Mouse (Mus musculus): ENCODE measurements around the gene Lonp2. TPM values are rescaled to one million over a fixed set of nuclear protein-coding genes. Genes with fewer than 3 reads are reported as not detected.
A peak's percentile ranks its signal among the peaks of the same experiment; 100 is the strongest.

The Lonp2 gene
- polyA plus RNA-seq, 1 experiment: 31.4 TPM

DNA sequence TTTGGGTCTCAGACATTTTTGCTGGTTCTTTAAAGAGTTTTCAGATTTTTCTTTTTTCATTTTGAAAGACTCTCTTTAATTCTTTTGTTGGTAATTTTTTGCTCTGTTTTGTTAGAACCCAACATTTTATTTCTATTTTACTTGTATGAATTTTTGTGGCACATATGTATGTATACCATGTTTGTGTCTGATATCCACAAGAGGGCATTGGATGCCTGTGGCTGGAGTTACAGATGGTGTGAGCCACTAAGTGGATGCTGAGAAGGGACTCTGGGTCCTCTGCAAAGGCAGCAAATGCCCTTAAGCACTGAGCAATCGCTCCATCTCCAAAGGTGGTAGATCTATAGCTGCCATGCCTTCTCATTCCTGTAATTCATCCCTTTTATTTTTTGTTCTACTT lies 30.7 kb downstream of the Lonp2 start:
- Histone ChIP-seq H3K27me3 (ENCODE audit: control insufficient read depth, insufficient read depth, insufficient read length) (no peaks in the 10 kb centered on the region), H3K36me3 (ENCODE audit: control insufficient read depth, insufficient read depth) (peaks cover 4% of the 10 kb centered on the region), H3K4me2 (ENCODE audit: low read depth) (no peak overlapping the region), H3K4me3 (no peak overlapping the region), H3K79me2 (ENCODE audit: control insufficient read depth, insufficient read depth) (no peaks in the 10 kb centered on the region), H3ac (ENCODE audit: control insufficient read depth, insufficient read length) (no peak overlapping the region)
- TF ChIP-seq REST (IDR thresholded peaks at IDR 0.05; ENCODE audit: insufficient read depth, insufficient read length): no peak
- TF ChIP-seq SRF (IDR thresholded peaks at IDR 0.05; ENCODE audit: control insufficient read depth, insufficient read length, low read depth): no peak

DNA sequence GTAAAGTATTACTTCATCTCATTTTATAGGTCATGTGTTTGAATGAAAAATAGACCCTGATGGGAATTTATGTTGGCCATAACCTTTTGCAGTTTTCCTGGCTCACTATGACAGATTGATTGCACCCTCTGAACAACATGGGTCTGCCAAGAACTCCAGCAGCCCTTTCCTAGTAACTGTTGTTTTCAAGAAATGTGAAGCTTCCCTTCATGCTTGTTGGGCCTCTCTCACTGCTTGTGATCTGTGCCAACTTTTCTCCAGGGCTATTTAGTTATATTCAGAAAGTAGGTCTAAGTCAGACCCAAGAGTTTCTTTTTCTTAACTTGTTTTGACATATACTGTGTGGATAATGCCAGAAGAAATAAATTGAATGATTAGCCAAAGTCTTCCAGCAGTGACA lies 44.9 kb downstream of the Lonp2 start:
- H3K36me3 ChIP-seq (ENCODE audit: control insufficient read depth, insufficient read depth): peaks cover 17% of the 10 kb centered on the region
- H3K79me2 ChIP-seq (ENCODE audit: control insufficient read depth, insufficient read depth): no peaks in the 10 kb centered on the region
- H3K4me2 ChIP-seq (ENCODE audit: low read depth): no peak overlapping the region
- H3ac ChIP-seq (ENCODE audit: control insufficient read depth, insufficient read length): no peak overlapping the region
- no peaks in the 10 kb centered on the region for H3K27me3 ChIP-seq (ENCODE audit: control insufficient read depth, insufficient read depth, insufficient read length)
- TF ChIP-seq MYOG (IDR thresholded peaks at IDR 0.05; ENCODE audit: control insufficient read depth in 1 of 3, insufficient read depth in 1 of 3, insufficient read length in 2 of 3, low read depth in 2 of 3) (no peak), REST (IDR thresholded peaks at IDR 0.05; ENCODE audit: insufficient read depth, insufficient read length) (no peak), POLR2A (IDR thresholded peaks at IDR 0.05; ENCODE audit: insufficient read length, low read depth) (no peak), MYOD1 (IDR thresholded peaks at IDR 0.05; ENCODE audit: control insufficient read depth in 1 of 3, insufficient read length in 2 of 3, low read depth in 2 of 3) (no peak), TCF12 (IDR thresholded peaks at IDR 0.05; ENCODE audit: insufficient read depth, poor library complexity, severe bottlenecking) (no peak), MAX (IDR thresholded peaks at IDR 0.05; ENCODE audit: low read depth) (no peak), USF1 (IDR thresholded peaks at IDR 0.05; ENCODE audit: low read depth) (no peak), SRF (IDR thresholded peaks at IDR 0.05; ENCODE audit: control insufficient read depth, insufficient read length, low read depth) (no peak), POLR2AphosphoS2 (IDR thresholded peaks at IDR 0.05; ENCODE audit: insufficient read length, low read depth) (no peak), E2F4 (IDR thresholded peaks at IDR 0.05; ENCODE audit: insufficient read depth) (no peak), TCF3 (IDR thresholded peaks at IDR 0.05; ENCODE audit: insufficient read length, low read depth) (no peak), CEBPB (IDR thresholded peaks at IDR 0.05; ENCODE audit: insufficient read depth, poor library complexity, severe bottlenecking) (no peak)
- no peak overlapping the region for H3K4me3 ChIP-seq

DNA sequence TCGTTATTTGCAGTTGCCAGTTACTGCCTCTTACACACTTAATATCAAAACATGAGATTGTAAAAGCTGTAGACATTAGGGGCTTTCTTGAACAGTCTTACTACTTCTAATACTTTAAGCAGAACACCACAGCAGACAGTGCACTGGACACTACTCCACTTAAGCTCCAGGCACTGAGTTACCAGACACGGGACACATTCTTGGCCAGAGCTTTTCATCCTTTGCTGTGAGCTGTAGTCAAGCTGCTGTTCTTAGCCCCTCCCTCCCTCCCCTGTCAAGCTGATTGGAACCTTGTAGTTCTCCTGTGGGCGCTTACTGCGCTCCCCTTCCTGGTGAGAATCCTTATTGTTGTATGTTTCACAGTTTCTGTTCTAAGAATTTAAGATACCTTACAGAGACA lies 45.4 kb downstream of the Lonp2 start:
- Histone ChIP-seq H3K79me2 (ENCODE audit: control insufficient read depth, insufficient read depth) (no peaks in the 10 kb centered on the region), H3K4me3 (no peak overlapping the region), H3ac (ENCODE audit: control insufficient read depth, insufficient read length) (no peak overlapping the region), H3K36me3 (ENCODE audit: control insufficient read depth, insufficient read depth) (peaks cover 21% of the 10 kb centered on the region), H3K27me3 (ENCODE audit: control insufficient read depth, insufficient read depth, insufficient read length) (no peaks in the 10 kb centered on the region), H3K4me2 (ENCODE audit: low read depth) (no peak overlapping the region)
- TF ChIP-seq CEBPB (IDR thresholded peaks at IDR 0.05; ENCODE audit: insufficient read depth, poor library complexity, severe bottlenecking) (no peak), POLR2A (IDR thresholded peaks at IDR 0.05; ENCODE audit: insufficient read length, low read depth) (no peak), MYOD1 (IDR thresholded peaks at IDR 0.05; ENCODE audit: control insufficient read depth in 1 of 3, insufficient read length in 2 of 3, low read depth in 2 of 3) (no peak), TCF12 (IDR thresholded peaks at IDR 0.05; ENCODE audit: insufficient read depth, poor library complexity, severe bottlenecking) (no peak), SRF (IDR thresholded peaks at IDR 0.05; ENCODE audit: control insufficient read depth, insufficient read length, low read depth) (no peak), POLR2AphosphoS2 (IDR thresholded peaks at IDR 0.05; ENCODE audit: insufficient read length, low read depth) (no peak), MYOG (IDR thresholded peaks at IDR 0.05; ENCODE audit: control insufficient read depth in 1 of 3, insufficient read depth in 1 of 3, insufficient read length in 2 of 3, low read depth in 2 of 3) (no peak), E2F4 (IDR thresholded peaks at IDR 0.05; ENCODE audit: insufficient read depth) (no peak), REST (IDR thresholded peaks at IDR 0.05; ENCODE audit: insufficient read depth, insufficient read length) (no peak), MAX (IDR thresholded peaks at IDR 0.05; ENCODE audit: low read depth) (no peak), TCF3 (IDR thresholded peaks at IDR 0.05; ENCODE audit: insufficient read length, low read depth) (no peak), USF1 (IDR thresholded peaks at IDR 0.05; ENCODE audit: low read depth) (no peak)

- Histone ChIP-seq H3K36me3 (ENCODE audit: control insufficient read depth, insufficient read depth) (no peaks in the 10 kb centered on the region), H3K79me2 (ENCODE audit: control insufficient read depth, insufficient read depth) (no peaks in the 10 kb centered on the region), H3K4me2 (ENCODE audit: low read depth) (no peak overlapping the region), H3K27me3 (ENCODE audit: control insufficient read depth, insufficient read depth, insufficient read length) (no peaks in the 10 kb centered on the region), H3K4me3 (no peak overlapping the region), H3ac (ENCODE audit: control insufficient read depth, insufficient read length) (no peak overlapping the region)
- TF ChIP-seq MYOG (IDR thresholded peaks at IDR 0.05; ENCODE audit: control insufficient read depth in 1 of 3, insufficient read depth in 1 of 3, insufficient read length in 2 of 3, low read depth in 2 of 3): no peak
- no peak for TF ChIP-seq CEBPB (IDR thresholded peaks at IDR 0.05; ENCODE audit: insufficient read depth, poor library complexity, severe bottlenecking)
- no peak for TF ChIP-seq USF1 (IDR thresholded peaks at IDR 0.05; ENCODE audit: low read depth)
- no peak for TF ChIP-seq POLR2AphosphoS2 (IDR thresholded peaks at IDR 0.05; ENCODE audit: insufficient read length, low read depth)
- TF ChIP-seq MYOD1 (IDR thresholded peaks at IDR 0.05; ENCODE audit: control insufficient read depth in 1 of 3, insufficient read length in 2 of 3, low read depth in 2 of 3): no peak
- TF ChIP-seq TCF12 (IDR thresholded peaks at IDR 0.05; ENCODE audit: insufficient read depth, poor library complexity, severe bottlenecking): no peak
- TF ChIP-seq POLR2A (IDR thresholded peaks at IDR 0.05; ENCODE audit: insufficient read length, low read depth): no peak
- TF ChIP-seq TCF3 (IDR thresholded peaks at IDR 0.05; ENCODE audit: insufficient read length, low read depth): no peak
- no peak for TF ChIP-seq MAX (IDR thresholded peaks at IDR 0.05; ENCODE audit: low read depth)
- no peak for TF ChIP-seq SRF (IDR thresholded peaks at IDR 0.05; ENCODE audit: control insufficient read depth, insufficient read length, low read depth)
- no peak for TF ChIP-seq E2F4 (IDR thresholded peaks at IDR 0.05; ENCODE audit: insufficient read depth)
- no peak for TF ChIP-seq REST (IDR thresholded peaks at IDR 0.05; ENCODE audit: insufficient read depth, insufficient read length)
These were observed 62.8 kb downstream of the Lonp2 start for GRCm38 (mm10) chr8:86686629-86687028.

- TF ChIP-seq E2F4 (IDR thresholded peaks at IDR 0.05; ENCODE audit: insufficient read depth) (no peak), MYOG (IDR thresholded peaks at IDR 0.05; ENCODE audit: control insufficient read depth in 1 of 3, insufficient read depth in 1 of 3, insufficient read length in 2 of 3, low read depth in 2 of 3) (peak in 1 of 3 experiments; percentile 27), MYOD1 (IDR thresholded peaks at IDR 0.05; ENCODE audit: control insufficient read depth in 1 of 3, insufficient read length in 2 of 3, low read depth in 2 of 3) (peak; percentile 57 to 91 (median 91))
- Histone ChIP-seq H3K4me3 (no peak overlapping the region), H3K27me3 (ENCODE audit: control insufficient read depth, insufficient read depth, insufficient read length) (no peaks in the 10 kb centered on the region), H3K79me2 (ENCODE audit: control insufficient read depth, insufficient read depth) (no peaks in the 10 kb centered on the region), H3ac (ENCODE audit: control insufficient read depth, insufficient read length) (no peak overlapping the region), H3K4me2 (ENCODE audit: low read depth) (no peak overlapping the region), H3K36me3 (ENCODE audit: control insufficient read depth, insufficient read depth) (no peaks in the 10 kb centered on the region)
These were observed 68.3 kb downstream of the Lonp2 start for GRCm38 (mm10) chr8:86692107-86692506.
